Mouse (Mus musculus) spleen, embryonic (tissue): ENCODE results near the gene Aldh1b1.

ENCODE experiments used
- CTCF ChIA-PET: fragments of 350-600 bp; sonication (Branson Sonifier 250); formaldehyde crosslinking; loops from one replicate; lab custom pipeline; 2022; lab: Charles Lee

Gene Aldh1b1

DNA sequence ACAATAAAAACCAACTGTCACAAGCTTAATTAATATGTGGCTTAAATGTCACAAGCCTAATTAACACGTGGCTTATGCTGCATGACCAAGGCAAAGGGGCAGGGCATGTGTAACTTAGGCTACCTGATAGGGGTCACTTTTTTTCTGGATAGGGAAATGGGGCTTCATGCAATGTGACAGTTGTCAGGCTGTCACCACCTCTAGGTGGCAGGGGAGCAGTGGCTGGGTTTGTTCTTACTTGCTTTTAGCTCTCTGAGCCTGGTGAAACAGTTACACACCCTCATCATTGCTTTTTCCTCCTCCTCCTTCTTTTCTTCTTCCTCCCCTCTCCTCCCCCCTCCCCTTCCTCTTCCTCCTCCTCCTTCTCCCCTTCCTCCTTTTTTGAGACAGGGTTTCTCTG lies 15.2 kb upstream of the Aldh1b1 start:
- CTCF ChIA-PET = interaction anchor here (0.7 kb wide), 1 partner anchor 16 kb away, joined by 3 read pairs; no protein-coding TSS in a partner anchor

- CTCF ChIA-PET = no interaction called here
Measured at GRCm38 (mm10) chr4:45785959-45786358, 12.9 kb upstream of the Aldh1b1 start.

- CTCF ChIA-PET = no interaction called here
Measured at GRCm38 (mm10) chr4:45786674-45787073, 12.1 kb upstream of the Aldh1b1 start.

- CTCF ChIA-PET = no interaction called here
Measured at GRCm38 (mm10) chr4:45788446-45789081, 10.3 kb upstream of the Aldh1b1 start.

DNA sequence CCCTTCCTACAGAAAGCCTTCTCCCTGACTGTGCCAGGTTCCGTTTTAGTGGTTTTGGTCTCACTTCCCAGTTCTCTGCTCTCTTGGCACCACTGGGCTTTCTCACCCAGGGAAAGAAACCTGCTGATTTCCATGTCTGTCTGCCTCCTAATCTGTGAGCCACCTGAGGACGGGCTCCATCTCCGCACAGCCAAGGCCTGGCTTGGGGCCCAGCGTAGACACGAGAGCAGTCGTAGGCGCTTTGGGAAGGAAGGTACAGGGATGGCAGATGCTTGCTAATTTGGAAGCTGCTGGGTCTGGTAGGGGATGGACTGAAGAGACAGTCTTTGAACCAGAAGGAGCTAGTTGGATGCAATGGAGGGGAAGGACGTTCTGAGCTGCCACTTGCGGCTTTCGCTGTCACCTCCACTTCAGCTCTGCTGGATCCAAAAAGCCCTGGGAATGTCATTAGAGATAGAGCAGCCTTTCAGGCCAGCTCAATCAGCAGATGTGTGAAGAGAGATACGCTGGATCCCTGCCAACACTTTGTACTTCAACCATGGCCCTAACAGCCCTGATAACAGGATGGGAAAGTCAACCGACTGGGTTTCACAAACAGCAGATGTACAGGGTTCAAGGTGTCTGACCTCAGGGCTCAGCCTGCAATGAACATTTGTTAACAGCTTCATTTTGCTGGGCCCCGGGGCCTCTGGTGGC lies 9.4 kb upstream of the Aldh1b1 start:
- CTCF ChIA-PET = interaction anchor here (0.6 kb wide), 1 partner anchor 257 kb away, joined by 3 read pairs; no protein-coding TSS in a partner anchor

DNA sequence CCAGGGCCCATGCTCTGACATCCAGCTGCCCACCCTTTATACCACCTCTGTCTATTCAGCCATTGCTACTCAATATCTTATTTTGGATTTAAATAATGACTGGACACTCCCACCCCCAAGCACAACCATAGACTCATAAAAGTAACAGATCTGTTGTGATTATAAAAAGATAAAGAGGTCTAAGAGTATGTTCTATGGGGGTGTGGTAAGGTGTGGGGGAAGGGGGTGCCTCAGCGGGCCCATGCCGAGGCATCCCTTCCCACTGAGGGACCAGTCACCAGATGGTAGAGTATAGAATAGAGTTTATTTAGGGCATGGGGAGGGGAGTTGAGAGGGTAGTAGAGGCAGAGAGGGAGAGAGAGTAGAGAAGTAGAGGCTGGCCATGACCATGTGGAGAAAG lies 8.8 kb upstream of the Aldh1b1 start:
- CTCF ChIA-PET = interaction anchor here (0.6 kb wide), 1 partner anchor 257 kb away, joined by 3 read pairs; no protein-coding TSS in a partner anchor

- CTCF ChIA-PET = interaction anchor here (0.7 to 0.8 kb wide), 2 partner anchors 15 to 34 kb away, joined by 5 to 14 read pairs; no protein-coding TSS in a partner anchor
Measured at GRCm38 (mm10) chr4:45795191-45795811, 3.5 kb upstream of the Aldh1b1 start.

- CTCF ChIA-PET = interaction anchor here (0.6 kb wide), 1 partner anchor 433 kb away, joined by 6 read pairs; no protein-coding TSS in a partner anchor
Measured at GRCm38 (mm10) chr4:45796760-45797159, 2.1 kb upstream of the Aldh1b1 start.

- CTCF ChIA-PET = interaction anchor here (0.6 to 0.7 kb wide), 3 partner anchors 16 to 376 kb away, joined by 3 to 6 read pairs (median 5); no protein-coding TSS in a partner anchor
Measured at GRCm38 (mm10) chr4:45799956-45800537, 1.2 kb downstream of the Aldh1b1 start.

DNA sequence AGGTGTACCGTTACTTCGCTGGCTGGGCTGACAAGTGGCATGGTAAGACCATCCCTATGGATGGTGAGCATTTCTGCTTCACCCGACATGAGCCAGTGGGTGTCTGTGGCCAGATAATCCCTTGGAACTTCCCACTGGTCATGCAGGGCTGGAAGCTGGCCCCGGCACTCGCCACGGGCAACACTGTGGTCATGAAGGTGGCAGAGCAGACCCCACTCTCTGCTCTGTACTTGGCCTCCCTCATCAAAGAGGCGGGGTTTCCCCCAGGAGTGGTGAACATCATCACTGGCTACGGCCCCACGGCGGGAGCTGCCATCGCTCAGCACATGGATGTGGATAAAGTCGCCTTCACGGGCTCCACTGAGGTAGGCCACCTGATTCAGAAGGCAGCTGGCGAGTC lies 4.1 kb downstream of the Aldh1b1 start:
- CTCF ChIA-PET = no interaction called here

DNA sequence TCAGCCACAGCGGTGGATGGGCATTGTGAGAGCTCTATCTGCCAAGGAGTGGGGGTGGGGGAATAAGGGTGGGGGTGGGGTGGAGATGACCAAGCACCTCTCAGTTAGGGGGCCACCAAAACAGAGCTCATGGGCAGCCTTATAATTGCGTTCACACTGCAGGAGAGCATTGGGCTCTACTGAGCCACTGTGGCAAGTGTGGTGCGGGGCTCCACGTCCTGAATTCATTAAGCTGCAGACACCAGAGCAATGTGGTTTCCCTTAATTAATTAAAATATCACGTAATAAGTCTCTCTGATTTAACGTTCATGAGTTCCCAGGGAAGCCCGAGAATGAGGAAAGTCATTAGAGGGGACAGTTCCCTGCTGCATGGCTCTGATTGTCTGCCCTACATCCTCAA lies 9.2 kb downstream of the Aldh1b1 start:
- CTCF ChIA-PET = no interaction called here

DNA sequence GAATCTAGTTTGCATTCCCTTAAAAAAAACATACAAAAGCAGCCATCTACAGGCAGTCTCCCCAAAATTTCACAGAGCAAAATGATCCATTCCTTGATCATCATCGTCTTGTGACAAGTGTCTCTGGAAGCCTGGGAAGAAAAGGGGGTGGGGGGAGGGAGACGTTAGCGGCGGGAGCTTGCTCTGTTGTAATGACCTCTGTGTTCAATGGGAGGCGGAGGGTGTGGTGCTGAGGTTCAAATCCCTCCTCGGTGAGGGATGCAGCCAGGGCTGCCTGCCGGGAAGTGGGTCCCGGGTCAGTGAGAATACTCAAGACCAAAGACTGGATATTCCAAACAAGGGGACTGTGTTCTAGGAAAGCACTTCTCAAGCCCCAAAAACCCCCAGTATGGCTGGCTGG lies 12.4 kb downstream of the Aldh1b1 start:
- CTCF ChIA-PET = no interaction called here

DNA sequence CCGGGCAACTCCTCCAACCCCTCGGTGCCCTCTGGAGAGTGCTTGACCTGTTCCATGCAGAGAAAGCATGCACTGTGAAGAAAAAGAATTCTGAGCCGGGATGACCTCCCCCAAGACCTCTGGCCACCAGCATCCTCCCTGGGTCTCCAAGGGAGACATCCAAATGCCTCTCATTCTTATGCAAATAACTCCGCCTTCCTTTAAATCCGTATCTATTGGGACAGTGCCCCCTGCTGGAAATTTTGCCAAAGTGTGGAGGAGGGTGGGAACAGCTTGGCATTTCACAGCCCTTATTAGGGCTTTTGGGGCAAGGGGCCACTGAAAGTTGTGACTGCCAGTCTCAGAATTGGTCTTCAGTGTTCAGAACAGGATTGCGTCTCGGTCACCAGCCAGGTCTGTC lies 16.7 kb downstream of the Aldh1b1 start:
- CTCF ChIA-PET = no interaction called here

DNA sequence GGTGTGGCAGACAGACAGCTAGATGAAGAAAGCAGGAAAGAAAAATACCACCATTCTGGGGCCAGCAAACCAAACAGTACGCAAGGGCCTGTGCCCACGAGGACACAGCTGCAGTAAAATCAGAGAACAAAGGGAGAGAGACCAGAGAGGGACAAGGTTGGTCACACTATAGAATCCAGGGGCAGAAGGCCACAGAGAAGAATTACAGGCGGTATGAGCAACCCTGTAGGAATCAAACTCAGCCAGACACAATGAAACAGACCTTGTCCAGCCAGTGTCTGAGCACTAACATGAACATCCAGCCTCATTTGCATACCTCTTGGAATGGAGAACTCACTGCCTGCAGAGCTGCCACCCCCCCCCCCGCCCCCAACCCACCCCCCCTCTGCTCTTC lies 20.0 kb downstream of the Aldh1b1 start:
- CTCF ChIA-PET = interaction anchor here (0.9 kb wide), 1 partner anchor 400 kb away, joined by 3 read pairs; no protein-coding TSS in a partner anchor

DNA sequence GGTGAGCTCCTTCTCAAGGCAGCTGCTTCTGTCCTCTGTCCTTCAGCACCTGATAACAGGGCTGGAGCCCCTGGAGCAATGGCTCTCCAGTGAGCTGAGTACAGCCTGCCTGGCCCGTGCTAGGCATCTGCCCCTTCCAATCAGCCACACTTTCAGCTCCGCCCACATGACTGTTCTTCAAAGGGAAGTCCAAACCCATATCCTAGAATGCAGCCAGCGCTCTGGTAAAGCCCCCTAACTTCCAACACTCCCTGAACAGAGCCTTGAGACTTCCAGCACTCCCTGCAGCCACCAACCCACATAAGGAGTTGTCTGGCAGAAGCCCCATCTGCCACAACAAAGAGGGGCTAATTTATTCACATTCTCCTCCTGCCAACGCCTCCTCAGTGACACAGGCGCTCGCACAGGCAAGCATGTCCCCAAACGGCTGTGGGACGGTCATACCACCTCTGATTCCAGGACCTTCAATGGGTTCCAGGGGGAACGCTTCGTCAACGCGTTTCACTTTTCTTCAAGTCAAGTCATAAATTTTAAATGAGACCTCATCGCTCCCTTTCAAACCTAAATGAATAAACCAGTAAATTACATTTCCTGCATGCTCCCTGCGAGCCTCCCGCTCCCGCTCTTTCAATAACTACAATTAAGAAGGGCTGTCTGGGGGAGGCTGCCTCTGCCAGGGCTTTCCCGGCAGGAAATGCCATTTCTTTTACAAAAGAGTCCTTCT lies 20.5 kb downstream of the Aldh1b1 start:
- CTCF ChIA-PET = interaction anchor here (0.9 to 1.1 kb wide), 2 partner anchors 10 to 401 kb away, joined by 3 read pairs; no protein-coding TSS in a partner anchor

GRCm38 (mm10) chr4:45820074-45820830 lies 21.4 kb downstream of the Aldh1b1 start:
- CTCF ChIA-PET = interaction anchor here (1.1 kb wide), 1 partner anchor 9 kb away, joined by 3 read pairs; no protein-coding TSS in a partner anchor

DNA sequence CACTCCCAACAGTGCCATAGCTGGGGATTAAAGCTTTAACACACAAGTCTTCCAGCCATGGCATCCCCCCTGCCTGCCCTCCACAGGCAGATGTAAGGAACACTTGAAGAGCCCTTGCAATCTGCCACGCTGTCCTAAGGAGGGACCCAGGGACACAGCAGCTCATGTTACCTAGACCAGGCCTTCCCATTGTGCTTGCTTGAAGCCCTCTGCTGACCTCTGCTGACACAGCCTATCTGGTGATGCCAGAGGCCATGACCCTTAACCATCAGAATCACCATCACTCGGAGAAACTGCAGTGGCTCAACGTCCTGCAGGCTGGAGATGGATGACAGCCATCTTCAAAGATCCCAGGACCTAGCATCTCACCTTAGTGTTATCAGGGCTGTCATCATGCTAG lies 23.2 kb downstream of the Aldh1b1 start:
- CTCF ChIA-PET = no interaction called here

GRCm38 (mm10) chr4:45822781-45823575 lies 24.2 kb downstream of the Aldh1b1 start:
- CTCF ChIA-PET = no interaction called here

DNA sequence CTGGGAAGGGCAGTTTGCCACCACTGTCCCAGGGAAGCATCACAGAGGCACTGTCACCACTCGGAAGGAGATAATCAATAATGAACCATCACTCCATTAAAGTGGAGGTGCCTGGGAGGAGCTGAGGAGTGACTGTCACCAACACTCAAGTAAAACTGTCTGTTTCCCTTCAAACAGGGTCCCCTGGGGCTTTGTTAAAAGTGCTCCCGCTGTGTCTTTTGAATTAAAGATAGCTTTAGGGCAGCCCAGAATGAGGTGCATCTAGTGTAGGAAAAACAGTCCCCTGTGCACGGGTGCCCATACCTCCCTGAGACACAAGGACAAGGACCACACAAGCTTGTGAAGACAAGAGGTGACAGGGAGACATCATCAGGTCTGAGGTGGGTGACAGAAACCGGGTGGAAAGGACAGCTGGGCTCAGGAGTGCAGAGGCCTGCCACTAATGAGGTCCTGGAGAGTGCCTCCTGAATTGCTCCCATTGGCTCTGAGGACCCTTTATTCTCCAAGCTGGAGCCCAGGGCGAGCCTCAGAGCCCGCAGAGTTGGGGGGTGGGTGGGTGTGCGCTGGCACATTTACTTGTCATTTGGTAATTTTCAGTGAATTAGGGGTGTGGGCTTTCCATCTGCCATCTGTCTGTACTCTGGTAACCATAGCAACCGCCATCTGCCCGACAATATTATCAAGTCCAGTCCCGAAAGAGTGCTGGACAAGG lies 25.4 kb downstream of the Aldh1b1 start:
- CTCF ChIA-PET = no interaction called here
